Mouse (Mus musculus) embryonic fibroblast, embryonic 13.5 days (primary cell): ENCODE results near the gene Phactr2. TPM values are rescaled to one million over a fixed set of nuclear protein-coding genes. Genes with fewer than 3 reads are reported as not detected.

ENCODE experiments used
- H3K27ac ChIP-seq: 2 replicates; pipeline ENCODE4 v1.5.1; 2012; ENCODE audit warnings: low read length, control low read depth, inconsistent platforms; ENCODE audit not compliant: insufficient read depth
- H3K4me1 ChIP-seq: 2 replicates; pipeline ENCODE4 v1.6.1; 2011; ENCODE audit warnings: low read length; ENCODE audit not compliant: control insufficient read depth, insufficient read depth
- H3K4me3 ChIP-seq: 2 replicates; pipeline ENCODE4 v1.5.1; 2011; ENCODE audit warnings: mild to moderate bottlenecking, control low read depth, low read length; ENCODE audit not compliant: insufficient read depth
- CTCF ChIP-seq: IDR thresholded peaks from 2 replicates; pipeline ENCODE4 v1.5.1; 2011; ENCODE audit warnings: mild to moderate bottlenecking, control low read depth, low read length, moderate library complexity, borderline replicate concordance; ENCODE audit not compliant: insufficient read depth
- POLR2A ChIP-seq: IDR thresholded peaks from 2 replicates; pipeline ENCODE4 v1.6.1; 2011; ENCODE audit warnings: low read depth, mild to moderate bottlenecking, control low read depth, low read length, moderate library complexity
- polyA plus RNA-seq: library from polyadenylated mRNA; stranded (reverse); fragments of >200 nt; gene quantifications from 2 replicates; pipeline ENCODE4 v1.2.4, GENCODE M21; 2011; ENCODE audit warnings: low read depth; ENCODE audit not compliant: missing spikeins, insufficient read length

The Phactr2 gene
- polyA plus RNA-seq, 1 experiment, result 15.9 TPM

DNA sequence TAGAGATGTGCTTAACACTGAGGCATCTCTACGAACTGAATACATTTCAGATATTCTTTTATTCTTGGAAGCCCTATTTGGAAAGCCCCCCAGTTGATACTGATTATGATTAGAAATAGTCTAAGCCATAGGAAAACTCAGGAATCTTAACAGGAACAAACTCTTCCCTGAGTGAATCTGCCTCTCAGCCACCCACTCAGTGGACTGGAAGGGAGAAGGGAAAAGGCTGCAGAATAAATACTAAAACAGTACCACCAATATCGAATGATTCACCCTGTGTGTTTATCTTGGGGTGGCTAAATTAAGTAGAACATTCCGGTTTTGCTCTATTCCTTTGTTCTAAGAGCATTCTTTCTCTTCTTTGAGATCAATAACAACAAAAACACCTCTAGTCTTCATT is 63.2 kb downstream of the Phactr2 start:
- TF ChIP-seq POLR2A (no peak), CTCF (no peak)
- no peaks in the 10 kb centered on the region for H3K4me1 ChIP-seq
- H3K27ac ChIP-seq, result no peak overlapping the region
- H3K4me3 ChIP-seq, result no peak overlapping the region

DNA sequence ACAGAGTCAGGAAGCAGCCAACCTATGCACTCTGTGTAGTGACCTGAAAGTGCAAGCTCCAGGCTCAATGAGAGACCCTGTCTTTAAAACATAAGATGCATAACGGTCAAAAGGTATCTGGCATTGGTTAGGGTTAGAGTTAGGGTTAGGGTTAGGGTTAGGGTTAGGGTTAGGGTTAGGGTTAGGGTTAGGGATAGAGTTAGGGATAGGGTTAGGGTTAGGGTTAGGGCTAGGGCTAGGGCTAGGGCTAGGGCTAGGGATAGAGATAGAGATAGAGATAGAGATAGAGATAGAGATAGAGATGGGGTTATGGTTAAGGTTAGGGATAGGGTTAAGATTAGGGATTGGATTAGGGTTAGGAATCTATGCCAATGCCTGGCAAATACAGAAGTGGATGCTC is 72.2 kb downstream of the Phactr2 start:
- Histone ChIP-seq H3K4me3 (no peak overlapping the region), H3K27ac (no peak overlapping the region), H3K4me1 (no peaks in the 10 kb centered on the region)
- TF ChIP-seq POLR2A, result no peak
- TF ChIP-seq CTCF, result no peak

- H3K4me1 ChIP-seq, result no peaks in the 10 kb centered on the region
- H3K4me3 ChIP-seq, result no peak overlapping the region
- H3K27ac ChIP-seq, result no peak overlapping the region
- TF ChIP-seq POLR2A (no peak), CTCF (no peak)
These were observed 78.5 kb downstream of the Phactr2 start for GRCm38 (mm10) chr10:13395753-13396152.

DNA sequence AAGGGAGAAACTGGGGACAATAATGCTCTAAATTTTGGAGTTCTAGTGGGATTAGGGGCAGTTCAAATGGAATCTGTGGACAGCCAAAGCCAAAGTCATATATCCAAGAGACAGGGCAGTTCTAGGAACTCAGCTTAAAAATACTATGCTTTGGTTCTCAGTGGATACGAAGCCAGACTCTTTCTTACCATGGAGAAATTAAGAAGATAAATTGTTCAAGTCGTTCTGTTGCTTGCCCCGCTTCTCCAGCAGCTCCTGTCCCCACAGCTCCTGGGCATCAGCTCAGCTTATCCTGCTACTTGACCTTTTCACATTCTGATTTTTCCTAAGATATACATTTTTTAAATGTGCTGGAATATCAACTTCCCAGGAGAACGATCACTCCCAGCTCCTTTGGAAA is 80.2 kb downstream of the Phactr2 start:
- H3K27ac ChIP-seq, result no peak overlapping the region
- no peak for TF ChIP-seq CTCF
- no peak for TF ChIP-seq POLR2A

GRCm38 (mm10) chr10:13388116-13388922 is 85.9 kb downstream of the Phactr2 start:
- H3K27ac ChIP-seq, result no peak overlapping the region
- H3K4me3 ChIP-seq, result no peak overlapping the region
- H3K4me1 ChIP-seq, result no peaks in the 10 kb centered on the region
- TF ChIP-seq POLR2A (no peak), CTCF (no peak)

More for the DNA sequence above, 80.2 kb downstream of the Phactr2 start:
- Histone ChIP-seq H3K4me1 (no peaks in the 10 kb centered on the region), H3K4me3 (no peak overlapping the region)

DNA sequence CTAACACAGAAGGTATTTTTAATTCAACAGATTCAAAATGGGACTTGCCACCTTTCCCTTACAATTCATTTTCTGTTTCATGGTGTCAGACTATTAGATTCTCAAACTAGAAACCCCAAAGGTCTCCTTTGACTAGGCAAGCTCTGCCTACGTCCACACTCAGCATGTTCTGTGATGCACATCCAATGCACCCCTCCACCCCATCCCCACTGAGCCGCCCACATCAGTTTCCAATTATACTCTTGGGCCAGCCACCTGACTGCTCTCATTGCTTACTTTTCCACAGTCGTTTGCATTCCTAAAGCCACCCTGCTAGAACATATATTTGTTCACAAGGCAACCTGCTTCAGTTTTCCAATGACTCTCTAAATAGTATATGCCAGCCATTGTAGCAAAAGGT is 89.3 kb downstream of the Phactr2 start:
- Histone ChIP-seq H3K4me1 (peaks cover 2% of the 10 kb centered on the region; the same call in 1 of the 2 replicates), H3K4me3 (no peak overlapping the region), H3K27ac (no peak overlapping the region)
- TF ChIP-seq POLR2A (no peak), CTCF (no peak)

- Histone ChIP-seq H3K27ac (no peak overlapping the region), H3K4me1 (peaks cover 2% of the 10 kb centered on the region; the same call in 1 of the 2 replicates), H3K4me3 (no peak overlapping the region)
- no peak for TF ChIP-seq CTCF
- no peak for TF ChIP-seq POLR2A
These were observed 96.3 kb downstream of the Phactr2 start for GRCm38 (mm10) chr10:13377895-13378294.

DNA sequence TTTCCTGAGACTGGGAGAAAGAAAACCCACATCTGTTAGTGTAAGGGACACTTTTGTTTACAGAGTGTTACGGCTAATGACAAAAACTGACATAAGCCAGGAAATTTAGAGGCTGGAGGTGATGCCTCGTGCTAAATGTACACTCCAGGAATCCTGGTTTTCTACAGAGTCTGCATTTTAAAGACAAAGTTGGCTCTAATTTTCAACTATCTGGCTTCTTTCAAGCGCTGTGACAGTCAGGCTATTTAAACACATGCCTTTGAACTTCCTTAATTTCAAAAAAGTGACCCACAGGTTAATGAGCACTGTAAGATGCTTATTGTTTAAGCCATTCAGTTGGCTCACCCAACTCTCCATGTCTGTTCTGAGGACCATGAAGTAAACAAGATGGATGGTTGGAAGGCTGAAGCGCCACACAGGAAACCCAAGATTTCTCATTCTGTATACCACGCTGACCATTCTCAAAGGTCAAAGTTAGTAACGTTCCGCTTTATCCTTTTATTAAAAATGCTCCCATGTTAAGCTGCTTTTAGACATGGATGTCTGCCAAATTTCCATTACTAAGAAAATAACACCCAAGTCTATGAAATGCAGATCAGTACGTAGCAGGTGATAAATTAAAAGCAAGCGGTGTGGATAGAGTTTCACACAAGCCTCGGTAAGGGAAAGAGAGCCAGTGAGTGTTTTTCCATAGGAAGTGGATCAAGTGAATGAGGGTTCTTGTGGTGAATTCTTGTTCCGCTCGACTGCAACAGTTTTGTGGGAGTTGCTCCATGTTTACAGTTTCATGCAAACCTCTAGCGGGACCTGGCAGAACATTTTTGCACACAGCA is 97.6 kb downstream of the Phactr2 start:
- Histone ChIP-seq H3K27ac (0 out of 2 replicates have a peak overlapping the region, but pooled peaks have one; percentile 8), H3K4me1 (no peaks in the 10 kb centered on the region), H3K4me3 (no peak overlapping the region)
- TF ChIP-seq CTCF (no peak), POLR2A (no peak)

DNA sequence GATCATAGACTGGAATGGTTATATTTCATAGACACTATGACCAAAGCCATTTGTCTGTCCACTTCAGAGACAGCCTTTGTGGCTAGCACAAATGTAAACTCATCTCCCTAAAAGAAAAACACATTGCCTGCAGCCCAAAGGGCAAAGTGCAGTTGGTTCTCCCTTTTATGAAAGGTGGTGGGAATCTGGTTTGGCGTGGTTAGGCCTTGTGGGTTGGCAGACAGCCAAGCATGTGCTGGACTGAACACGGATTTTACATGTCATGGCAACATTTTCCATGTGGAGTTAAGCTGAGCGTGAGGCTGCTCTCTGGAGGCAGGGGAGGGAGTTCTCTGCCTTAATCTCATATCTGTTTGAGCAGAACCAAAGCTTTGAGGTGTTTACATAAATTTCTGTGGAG is 98.4 kb downstream of the Phactr2 start:
- Histone ChIP-seq H3K4me1 (peaks cover 2% of the 10 kb centered on the region; the same call in 1 of the 2 replicates), H3K4me3 (no peak overlapping the region), H3K27ac (no peak overlapping the region)
- TF ChIP-seq POLR2A (no peak), CTCF (no peak)
